Mouse (Mus musculus): ENCODE data around the gene Arhgap17. TPM values are rescaled to one million over a fixed set of nuclear protein-coding genes. Genes with fewer than 3 reads are reported as not detected.

Arhgap17 gene
- total RNA-seq, 2 experiments from 2014 or later: 57.7 to 73.3 TPM

DNA sequence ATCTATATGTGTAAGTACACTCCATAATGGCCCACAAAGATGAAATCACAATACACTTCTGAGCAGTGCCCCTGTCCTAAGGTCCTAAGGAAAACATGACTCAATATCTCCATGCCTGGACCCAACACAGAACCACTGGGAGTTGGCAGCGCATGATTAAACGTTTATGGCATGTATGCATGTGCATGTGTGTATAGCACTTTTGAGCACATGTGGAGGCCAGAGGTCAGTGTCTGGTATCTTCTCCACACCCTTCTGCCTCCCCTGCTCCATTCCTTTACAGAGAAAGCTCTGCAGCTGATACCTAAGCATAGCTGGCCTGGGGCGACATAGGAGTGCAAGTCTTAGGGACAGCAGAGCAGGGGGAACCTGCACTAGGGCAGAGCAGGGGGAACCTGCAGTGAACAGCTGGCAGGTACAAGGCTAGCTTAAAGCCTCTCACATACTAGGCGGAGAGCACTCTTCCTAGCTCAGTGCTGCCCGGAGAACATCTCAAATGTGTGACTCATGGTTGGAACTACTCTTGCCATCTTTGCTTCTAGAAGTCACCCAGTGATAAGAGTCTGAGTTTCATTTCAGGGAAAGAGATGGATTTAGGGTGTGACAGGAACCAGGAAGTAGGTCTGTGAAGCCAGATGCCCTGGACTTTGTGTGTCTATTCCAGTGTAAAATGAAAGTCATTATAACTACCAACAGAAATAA is 25.5 kb downstream of the Arhgap17 start:
- no peak for DNase-seq

DNA sequence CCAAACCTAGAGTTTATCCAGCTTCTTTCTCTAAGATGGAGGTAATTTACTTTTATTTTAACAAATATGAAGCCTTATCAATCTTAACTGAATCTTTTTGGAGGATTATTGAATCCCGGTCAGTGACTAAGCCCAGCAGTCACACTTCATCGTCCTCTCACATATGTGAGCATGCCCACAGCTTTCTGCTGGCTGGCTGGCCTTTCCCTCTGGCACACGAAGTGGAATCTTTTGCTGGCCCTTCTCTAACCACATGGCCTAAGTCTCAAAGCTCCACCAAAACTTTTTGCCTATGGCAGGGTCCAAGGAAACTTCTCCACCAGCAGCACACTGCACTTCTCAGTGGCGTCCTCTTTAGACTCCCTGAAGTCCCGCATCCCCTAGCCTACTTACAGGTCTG is 27.8 kb downstream of the Arhgap17 start:
- peak in 1 of 2 experiments; percentile 24 for DNase-seq

DNA sequence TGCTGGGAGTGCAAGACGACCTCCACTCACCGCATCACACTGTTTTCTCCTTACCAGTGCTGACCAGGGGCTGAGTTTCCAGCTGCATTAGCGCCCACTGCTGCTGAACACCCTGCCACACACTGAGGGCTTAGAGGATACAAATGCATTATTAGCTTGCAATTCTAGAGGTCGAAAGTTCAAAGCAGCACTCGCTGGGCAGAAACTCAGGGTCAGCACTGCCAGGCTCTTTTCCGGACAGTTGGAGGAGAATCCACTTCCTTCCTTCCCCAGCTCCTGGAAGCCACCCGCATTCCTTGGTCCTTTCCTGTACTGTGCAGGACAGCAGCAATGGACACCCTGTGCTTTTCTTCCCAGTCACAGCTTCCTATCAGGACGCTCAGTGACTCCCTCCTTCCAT is 31.4 kb downstream of the Arhgap17 start:
- DNase-seq: peak; percentile 12 to 27

DNA sequence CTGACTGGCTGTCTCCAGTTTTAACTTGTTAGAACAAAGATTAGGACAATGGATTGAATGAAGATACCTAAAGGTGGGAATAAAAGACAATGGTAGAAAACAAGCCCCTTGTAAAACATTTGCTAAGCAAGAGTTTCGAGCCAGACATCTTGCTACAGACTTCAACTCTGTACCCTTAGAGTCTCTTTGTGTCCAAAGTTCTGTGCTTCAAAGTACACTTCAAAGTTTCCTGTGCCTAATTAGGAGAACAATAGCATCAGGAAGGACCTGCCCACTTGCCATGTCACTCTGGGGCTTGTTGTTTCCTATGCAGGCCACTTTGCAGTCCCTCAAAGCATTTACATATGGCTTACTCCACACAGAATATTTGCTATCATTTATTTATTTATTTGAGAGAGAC is 33.4 kb downstream of the Arhgap17 start:
- DNase-seq: no peak

DNA sequence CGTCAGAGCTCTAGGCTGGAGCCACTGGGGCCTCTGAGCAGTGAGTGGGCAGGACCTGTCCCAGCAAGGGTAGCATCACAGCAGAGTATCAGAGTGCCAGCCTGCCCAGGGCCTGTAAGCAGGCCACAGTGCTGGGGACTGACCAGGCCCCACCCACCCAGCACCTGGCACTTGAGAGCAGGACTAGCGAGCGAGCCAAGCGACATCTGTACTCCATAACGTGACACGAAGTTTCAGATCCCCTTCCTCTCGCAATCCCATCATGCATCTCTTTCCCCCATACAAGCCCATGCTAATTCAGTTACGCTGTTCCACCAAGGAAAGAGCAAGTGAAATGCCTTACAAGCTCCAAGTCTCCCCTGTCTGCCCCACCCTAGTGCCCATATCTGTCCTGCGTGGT is 39.2 kb downstream of the Arhgap17 start:
- no peak for DNase-seq

DNA sequence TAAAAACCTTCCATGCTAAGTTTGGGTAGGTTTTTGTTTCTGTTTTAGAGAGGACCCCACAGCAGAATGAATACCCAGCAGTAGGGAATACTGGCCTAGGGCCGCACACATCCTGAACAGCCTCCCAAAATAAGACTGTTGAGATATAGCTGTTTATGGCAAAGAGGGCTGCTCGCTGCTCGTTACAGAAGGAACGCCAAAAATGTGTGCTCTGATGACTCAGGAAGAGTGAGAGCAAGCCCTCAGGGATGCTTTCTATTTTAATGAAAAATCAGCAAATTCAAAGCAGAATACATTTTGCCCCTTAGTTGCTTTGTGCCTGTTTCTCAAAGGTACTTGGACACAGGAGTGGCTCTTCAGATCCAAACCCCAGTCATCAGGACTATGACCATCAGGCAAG is 41.8 kb downstream of the Arhgap17 start:
- DNase-seq: no peak

DNA sequence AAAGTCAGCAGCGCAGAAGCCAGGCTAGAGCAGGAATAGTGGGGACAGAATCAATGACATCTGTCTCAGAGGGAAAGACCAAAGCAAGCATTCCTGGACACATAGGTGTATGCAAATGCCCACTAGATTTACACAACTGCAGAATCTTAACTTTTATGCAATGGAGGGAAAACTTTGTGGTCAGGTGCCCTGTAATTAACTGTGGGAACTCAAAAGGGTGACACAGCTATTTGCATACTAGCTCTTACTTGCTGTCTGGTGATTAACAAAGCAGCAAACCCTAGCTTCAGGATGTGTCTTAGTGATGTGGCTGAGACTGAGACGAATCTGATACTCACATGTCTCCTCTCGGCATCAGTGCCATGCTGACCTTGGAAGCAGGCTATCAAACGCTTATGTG is 42.8 kb downstream of the Arhgap17 start:
- DNase-seq: no peak

DNA sequence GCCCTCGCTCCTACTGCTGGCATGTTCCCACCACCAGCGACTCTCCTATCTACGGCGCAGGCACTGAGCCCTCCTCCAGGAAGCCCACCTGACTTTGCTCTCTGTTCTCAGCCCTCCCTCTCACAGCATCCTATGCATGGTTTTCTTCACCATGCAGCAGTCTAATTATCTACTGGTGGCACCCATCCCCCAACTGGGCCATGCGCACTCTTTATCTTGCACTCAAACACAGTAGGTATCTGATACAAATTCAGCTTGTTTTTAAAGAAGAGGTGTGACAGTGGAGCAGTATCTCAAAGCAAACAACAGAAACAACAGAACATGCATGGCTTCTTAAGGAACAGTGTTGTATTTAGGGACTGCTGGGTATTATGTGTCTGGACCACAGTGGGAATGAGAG is 43.7 kb downstream of the Arhgap17 start:
- DNase-seq: no peak

DNA sequence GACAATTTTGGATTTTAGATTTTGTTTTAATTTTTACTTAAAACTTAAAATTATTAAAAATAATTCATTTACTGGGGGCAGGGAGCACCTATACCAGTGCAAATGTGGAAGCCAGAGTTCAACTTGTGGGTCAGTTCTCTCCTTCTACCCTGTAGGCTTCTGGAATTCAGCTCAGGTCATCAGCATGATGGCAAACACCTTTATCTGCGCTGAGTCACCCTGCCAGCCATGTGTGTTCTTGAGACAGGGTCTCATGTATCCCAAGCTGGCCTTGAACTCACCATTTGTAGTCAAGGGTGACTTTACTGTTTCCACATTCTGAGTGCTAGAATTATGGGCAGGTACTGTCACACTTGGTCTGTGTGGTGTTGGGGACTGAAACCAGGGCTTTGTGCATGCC is 45.6 kb downstream of the Arhgap17 start:
- DNase-seq: no peak

DNA sequence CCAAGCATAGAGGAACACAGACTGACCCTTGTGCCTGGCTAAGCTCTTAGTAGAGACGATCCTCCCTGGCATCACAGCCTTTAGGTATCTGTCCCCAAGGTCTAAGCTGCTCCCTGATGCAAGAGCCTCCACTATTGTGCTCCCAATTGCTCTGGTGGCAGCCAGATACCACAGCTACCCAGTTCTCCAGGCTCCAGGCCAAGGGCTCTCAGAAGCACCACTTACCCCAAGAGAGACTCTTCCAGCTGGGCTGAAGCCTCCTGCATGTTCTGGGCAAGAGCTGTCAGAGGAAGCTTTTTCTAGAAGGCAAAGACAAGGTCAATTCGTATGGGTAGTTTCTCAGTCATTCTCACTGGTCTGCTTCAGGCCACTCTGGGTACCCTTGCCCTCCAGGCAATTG is 46.3 kb downstream of the Arhgap17 start:
- DNase-seq: no peak

DNA sequence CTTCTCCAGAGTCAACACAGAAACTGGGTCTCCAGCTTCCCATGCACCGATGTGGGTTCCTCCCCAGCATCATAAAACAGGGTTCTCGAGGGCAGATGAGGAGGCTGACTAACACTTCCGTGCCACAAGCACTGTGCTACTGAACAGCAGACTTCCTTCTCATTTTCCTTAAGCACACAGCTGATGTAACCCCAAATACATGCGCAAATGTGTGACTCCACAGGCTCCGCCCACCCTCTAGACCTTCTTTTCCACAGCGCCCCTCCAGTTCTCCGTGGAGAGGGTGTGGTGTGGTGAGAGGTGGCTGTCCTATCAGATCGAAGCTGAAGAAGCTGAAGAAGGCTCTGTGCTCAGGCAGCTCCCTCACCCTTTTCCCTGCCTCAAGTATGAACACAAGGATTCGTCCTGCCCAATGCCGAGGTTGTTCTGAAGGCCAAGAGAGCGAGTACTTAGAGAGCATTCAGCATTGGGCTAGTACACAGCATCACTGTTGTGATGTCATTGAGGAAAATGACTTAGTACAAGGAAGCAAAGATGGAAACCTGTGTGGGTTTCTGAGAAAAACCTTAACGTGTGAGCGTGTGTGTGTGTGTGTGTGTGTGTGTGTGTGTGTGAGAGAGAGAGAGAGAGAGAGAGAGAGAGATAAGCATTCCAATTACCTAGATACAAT is 47.1 kb downstream of the Arhgap17 start:
- no peak for DNase-seq

DNA sequence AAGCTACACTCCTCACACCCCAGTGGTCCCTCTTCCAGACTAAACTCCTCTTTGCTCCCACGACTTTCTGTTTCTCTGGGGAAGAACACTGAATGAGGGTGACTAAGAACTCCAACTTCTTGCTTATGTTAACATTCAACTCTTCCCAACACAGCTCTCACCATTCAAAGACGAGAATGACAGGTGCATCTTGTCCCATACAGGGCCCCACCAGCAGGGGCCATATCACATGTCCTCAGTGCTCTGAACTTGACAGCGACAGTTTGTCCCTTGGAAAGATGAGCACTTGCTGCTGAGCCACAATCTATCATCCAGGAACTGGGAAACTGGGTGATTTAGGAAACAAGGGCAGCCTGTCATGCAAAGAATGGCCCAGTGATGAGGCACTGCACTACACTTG is 57.0 kb downstream of the Arhgap17 start:
- no peak for DNase-seq

DNA sequence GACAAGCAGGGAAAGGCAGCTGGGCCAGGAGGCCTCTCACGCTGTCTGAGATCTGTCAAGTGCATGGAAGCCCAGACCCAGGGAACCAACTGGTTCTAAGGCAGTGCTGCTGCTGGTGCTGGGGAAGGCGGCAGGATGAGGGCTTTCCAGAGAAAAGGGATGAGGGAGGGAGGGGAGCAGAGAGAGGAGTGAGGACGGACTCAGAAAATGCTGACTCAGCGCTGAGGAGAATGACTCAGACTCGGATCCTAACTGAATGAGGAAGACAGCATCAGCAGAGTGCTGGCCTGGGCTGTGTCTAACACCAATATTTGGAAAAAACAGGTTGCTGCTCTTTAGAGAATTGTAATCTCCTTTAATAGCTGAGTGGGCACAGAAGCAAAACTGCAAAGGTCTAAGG is 57.9 kb downstream of the Arhgap17 start:
- peak; percentile 42 to 52 for DNase-seq

DNA sequence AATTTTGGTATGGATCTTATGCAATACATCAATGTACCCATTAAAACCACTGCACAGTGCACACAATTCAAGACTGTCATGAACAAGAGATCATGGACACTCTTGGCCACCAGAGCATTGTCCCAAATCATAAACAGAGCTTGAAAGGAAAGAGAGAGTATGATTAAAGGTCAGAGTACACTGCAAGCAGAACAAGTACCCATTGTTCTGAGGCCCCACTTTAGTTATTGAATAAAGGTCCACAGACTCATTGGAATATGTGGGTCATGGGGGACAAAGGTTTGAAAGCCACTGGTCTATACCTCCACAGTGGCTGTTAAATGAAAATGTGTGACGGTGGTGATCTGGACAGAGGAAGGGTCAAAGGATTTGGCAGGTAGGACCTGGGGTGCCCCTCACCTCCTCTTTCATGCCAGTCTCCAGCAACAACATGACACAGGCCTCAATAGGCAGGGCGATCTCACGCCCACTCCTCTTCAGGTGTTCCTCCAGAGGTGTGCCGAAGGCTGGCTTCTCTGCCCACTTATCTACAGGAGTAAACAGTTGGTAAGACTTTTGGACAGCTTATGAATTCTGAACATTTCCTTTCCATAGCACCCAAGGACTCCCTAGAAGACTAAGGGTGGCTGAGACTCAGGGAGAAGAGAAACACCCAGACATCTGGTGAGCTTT is 61.7 kb downstream of the Arhgap17 start:
- DNase-seq: no peak

DNA sequence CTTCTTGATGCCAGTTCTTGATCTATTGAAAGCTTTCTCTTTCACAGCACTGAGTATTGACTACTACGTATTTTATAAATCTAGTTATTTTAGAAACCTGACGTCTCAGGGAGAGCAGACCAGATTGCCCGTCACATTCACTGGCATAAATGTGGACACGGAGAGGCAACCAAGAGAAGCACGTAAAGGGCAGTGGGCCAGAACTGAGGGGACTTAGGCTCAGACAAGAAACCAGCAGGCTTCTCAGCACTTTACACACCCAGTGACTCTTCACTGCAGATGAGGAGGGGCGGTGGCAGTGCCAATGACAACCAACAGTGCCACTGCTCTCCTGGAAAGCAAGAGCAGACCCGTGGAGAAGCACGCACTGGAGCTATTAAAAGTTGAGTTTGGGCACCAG is 62.5 kb downstream of the Arhgap17 start:
- no peak for DNase-seq

DNA sequence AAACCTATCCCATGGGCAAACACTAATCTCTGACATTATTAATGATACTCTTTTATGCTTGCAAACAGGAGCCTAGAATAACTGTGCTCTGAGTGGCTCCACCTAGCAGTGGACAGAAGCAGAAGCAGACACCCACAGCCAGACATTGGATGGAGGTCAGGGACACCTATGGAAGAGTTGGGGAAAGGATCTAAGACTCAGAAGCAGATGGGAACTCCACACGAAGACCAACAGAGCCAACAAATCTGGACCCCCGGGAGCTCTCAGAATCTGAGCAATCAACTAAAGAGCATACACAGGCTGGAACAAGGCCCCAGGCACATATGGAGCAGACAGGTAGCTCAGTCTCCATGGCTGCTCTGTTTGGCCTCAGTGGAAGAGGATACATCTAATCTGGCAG is 64.3 kb downstream of the Arhgap17 start:
- no peak for DNase-seq

DNA sequence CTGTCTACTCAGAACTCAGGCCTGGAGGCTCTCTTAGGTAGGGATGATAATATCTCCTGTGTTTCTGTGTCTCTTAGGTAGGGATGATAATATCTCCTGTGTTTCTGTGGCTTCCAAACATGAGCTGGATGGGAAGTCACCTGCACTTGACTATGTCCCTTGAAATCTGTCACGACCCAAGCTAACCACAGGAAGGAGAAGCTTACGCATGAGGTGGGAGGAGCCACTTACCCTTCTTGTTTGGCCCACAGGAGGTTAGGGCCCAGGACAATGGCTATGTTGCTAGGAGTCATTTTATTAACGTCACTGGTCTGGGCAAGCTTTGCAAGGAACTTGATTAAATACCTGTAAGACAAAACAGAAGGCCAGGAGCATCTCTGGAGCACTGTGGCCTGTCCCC is 69.5 kb downstream of the Arhgap17 start:
- DNase-seq: no peak

DNA sequence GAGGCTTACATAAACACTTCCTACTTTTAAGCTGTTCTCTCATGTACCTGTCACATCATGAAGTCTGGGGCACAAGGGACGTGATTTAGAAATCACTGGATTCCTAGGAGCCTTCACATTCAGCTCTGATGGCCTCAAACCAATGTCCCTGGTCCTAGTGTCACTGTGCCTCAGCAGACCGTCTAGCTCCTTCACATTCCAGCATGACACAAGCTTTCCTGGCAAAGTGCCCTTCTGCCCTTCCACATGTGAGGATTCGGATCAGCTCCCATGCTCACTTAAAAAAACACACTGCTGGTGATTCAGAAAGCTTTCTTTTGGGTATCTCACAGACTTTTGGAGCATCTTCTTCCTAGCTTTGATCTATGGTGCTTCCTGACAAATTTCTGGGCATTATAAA is 71.5 kb downstream of the Arhgap17 start:
- DNase-seq: peak; percentile 82 to 86

DNA sequence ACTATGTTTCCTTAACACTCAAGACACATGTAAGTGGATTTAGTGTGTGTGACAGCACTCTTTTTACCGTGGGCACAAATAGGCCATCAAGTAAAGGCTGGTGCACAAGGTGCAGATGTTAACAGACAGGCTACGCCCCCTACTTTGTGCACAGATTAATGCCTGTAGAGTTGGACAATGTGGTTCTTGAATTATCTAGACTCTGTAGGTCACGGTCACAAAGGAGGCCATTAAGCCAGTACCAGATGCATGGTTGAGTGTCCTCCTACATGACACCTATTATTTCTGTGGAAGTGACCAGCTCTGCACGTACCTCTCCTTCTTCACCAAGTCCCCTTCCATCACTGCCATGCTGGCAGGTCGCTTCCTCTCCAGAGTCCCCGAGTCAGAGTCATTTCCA is 73.6 kb downstream of the Arhgap17 start:
- DNase-seq: no peak

DNA sequence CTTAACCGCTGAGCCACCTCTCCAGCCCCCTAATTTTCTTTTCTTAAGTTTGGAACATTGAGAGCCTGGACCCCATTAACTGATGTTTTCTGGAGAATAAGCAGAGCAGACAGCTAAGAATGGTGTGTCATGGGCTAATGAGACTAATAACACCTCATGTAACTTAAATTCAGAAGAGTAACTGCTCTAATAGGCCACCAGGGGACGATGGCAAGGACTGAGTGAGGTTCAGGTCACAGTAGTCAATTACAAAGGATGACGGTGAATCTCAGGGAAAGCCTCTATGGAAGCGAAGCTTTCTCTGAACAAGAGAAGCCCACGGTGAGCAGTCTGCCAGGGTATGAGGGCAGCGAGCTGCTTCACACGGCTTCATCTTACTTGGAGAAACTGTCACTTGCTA is 74.3 kb downstream of the Arhgap17 start:
- DNase-seq: no peak

DNA sequence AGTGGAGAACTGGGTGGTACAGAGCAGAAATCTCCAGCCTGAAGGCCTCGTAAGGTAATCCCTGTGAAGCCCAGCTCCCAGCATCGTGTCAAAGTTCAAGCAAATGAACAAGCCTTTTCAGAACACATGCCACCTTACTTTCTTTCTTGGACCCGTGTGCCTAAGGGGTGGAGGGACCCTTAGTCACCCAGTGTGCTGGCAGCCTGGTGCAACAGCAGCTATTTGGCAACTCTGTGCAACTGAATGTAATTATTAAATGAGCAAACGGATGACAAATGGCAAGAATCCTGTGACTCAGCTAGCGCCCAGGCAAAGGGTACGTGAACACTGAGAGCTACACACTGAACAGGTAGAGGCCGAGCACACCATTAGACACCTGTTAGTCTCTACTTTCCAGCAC is 75.8 kb downstream of the Arhgap17 start:
- peak; percentile 39 to 53 for DNase-seq

DNA sequence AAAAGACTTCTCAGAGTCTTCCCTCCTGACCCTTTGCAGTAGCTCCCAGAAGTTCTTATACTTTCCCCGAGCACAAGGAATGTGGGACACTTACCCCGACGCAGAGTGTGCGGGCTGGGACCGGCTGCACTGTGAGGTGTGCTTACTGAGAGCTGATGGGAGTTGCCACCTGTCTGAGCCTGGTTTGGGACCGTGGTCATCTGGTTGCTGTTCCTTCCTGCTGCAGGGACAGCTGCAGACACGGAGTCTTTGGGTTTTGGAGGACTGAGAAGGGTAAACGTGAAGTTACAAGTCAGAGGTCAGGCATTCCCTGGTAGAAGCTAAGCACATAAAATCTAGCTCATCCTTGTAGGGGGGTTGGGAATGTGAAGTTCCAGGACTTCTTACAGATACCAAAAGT is 77.8 kb downstream of the Arhgap17 start:
- no peak for DNase-seq

DNA sequence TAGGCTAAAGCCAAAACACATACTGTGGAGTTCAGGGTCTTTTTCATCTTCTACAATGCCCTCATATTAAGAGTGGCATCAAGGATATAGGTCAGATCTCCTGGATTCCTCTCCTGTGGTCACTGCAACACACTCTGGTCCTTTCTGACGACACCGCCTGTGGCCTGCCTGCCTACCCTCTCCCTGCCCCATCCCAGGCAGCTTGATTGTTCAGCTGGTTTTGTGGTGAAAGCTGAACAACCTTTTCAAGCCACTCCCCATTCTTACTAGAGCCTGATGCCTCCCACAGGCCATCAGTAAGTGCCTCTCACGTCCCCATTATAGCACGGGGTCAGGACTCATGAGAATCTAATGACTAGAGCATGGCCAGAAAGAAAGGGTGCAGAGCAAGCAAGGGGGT is 80.5 kb downstream of the Arhgap17 start:
- DNase-seq: no peak

DNA sequence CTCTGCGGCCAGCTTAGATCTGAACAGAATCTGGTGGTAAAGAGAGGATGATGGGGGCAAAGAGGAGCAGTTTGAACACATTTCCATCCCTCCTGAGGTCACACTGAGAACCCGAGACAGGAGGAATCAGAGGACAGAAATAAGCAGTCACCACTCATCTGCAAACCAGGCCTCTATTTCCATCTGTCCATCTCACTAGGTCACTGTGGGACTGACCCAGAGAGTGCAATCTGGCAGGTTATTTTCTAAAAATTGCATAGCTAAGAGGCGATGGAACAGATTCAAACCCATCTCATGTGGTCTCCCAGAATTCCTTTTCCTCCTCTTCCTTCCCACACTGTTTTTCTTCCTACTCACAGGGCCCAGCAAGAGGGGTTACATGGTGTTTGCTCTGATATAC is 81.8 kb downstream of the Arhgap17 start:
- no peak for DNase-seq
